Mouse (Mus musculus) liver, embryonic 13.5 days (tissue): ENCODE results near the gene Tbc1d21. TPM values are rescaled to one million over a fixed set of nuclear protein-coding genes. Genes with fewer than 3 reads are reported as not detected.

Experiments
- ATAC-seq: fragments of 200-750 bp; cut with Nextera tagmentation; 2 replicates; pipeline ENCODE4 v1.8.0; 2017; ENCODE audit warnings: low read depth, mild to moderate bottlenecking, moderate number of reproducible peaks, moderate library complexity
- DNase-seq: peaks from one replicate; pipeline ENCODE4 v3.0.0; 2022
- H3K27ac ChIP-seq: fragments of 300-500 bp; sonication (generic); 2 replicates; pipeline ENCODE4 v1.5.1; 2015; ENCODE audit warnings: moderate library complexity, mild to moderate bottlenecking, inconsistent platforms
- H3K27me3 ChIP-seq: fragments of 300-500 bp; sonication (generic); 2 replicates; pipeline ENCODE4 v1.6.1; 2015; ENCODE audit warnings: mild to moderate bottlenecking, inconsistent platforms
- H3K36me3 ChIP-seq: fragments of 300-500 bp; sonication (generic); 2 replicates; pipeline ENCODE4 v1.6.1; 2015; ENCODE audit warnings: mild to moderate bottlenecking, inconsistent platforms
- H3K4me1 ChIP-seq: fragments of 300-500 bp; sonication (generic); replicated peaks from 2 replicates; pipeline ENCODE4 v1.6.1; 2015; ENCODE audit warnings: inconsistent platforms
- H3K4me2 ChIP-seq: fragments of 300-500 bp; sonication (generic); 2 replicates; pipeline ENCODE4 v1.6.1; 2015; ENCODE audit warnings: inconsistent platforms, mild to moderate bottlenecking, moderate library complexity
- H3K4me3 ChIP-seq: fragments of 300-500 bp; sonication (generic); replicated peaks from 2 replicates; pipeline ENCODE4 v1.5.1; 2015; ENCODE audit warnings: mild to moderate bottlenecking, inconsistent platforms
- H3K9ac ChIP-seq: fragments of 300-500 bp; sonication (generic); 2 replicates; pipeline ENCODE4 v1.6.1; 2015; ENCODE audit warnings: mild to moderate bottlenecking, inconsistent platforms
- H3K9me3 ChIP-seq: fragments of 300-500 bp; sonication (generic); replicated peaks from 2 replicates; pipeline ENCODE4 v1.6.1; 2016; ENCODE audit warnings: inconsistent platforms
- WGBS: fragments of 180-500 bp; shearing (Covaris S2); methylation state at CpG from one replicate; pipeline ENCODE4 v1.1.7; 2015; ENCODE audit not compliant: insufficient replicate concordance; 5-methylcytosine and 5-hydroxymethylcytosine counted together
- polyA plus RNA-seq: library from polyadenylated mRNA; unstranded; fragments of >200 nt; fragmentation: Nextera tagmentation; extraction: Ambion mirVana; gene quantifications from 2 replicates; pipeline ENCODE4 v1.2.1, GENCODE M21; 2015

Gene Tbc1d21
- polyA plus RNA-seq: not detected in 2 replicates

- no peaks in the 10 kb centered on the region for H3K4me1 ChIP-seq
- H3K4me3 ChIP-seq: no peak within 1 kb of the TSS
Observed at GRCm38 (mm10) chr9:58370355-58370754, at the start of gene Tbc1d21. TSS of gene Tbc1d21 (minus strand) at chr9:58370455.

GRCm38 (mm10) chr9:58411556-58411955, 41.3 kb upstream of the Tbc1d21 start:
- no peak overlapping the region for H3K4me3 ChIP-seq
- H3K27ac ChIP-seq: no peak overlapping the region
- no peak for DNase-seq
- ATAC-seq: no peak
- no peaks in the 10 kb centered on the region for H3K4me1 ChIP-seq
- H3K9me3 ChIP-seq: no peaks in the 10 kb centered on the region
- H3K4me2 ChIP-seq: no peak overlapping the region
- H3K27me3 ChIP-seq: no peaks in the 10 kb centered on the region
- H3K9ac ChIP-seq: no peak overlapping the region
- no peaks in the 10 kb centered on the region for H3K36me3 ChIP-seq
- WGBS: 61% methylated on average over 9 of the region's 9 CpGs

More at GRCm38 (mm10) chr9:58370355-58370754, at the start of gene Tbc1d21:
- Histone ChIP-seq H3K4me2 (no peak within 1 kb of the TSS), H3K36me3 (no peaks in the 10 kb centered on the region), H3K9me3 (no peaks in the 10 kb centered on the region), H3K27me3 (no peaks in the 10 kb centered on the region), H3K27ac (no peak within 1 kb of the TSS), H3K9ac (no peak within 1 kb of the TSS)
- ATAC-seq: no peak
- WGBS: 86% methylated on average over 1 of the region's 1 CpGs
- DNase-seq: no peak

GRCm38 (mm10) chr9:58410057-58410735, 39.9 kb upstream of the Tbc1d21 start:
- DNase-seq: no peak
- H3K27ac ChIP-seq: no peak overlapping the region
- no peaks in the 10 kb centered on the region for H3K9me3 ChIP-seq
- H3K4me2 ChIP-seq: no peak overlapping the region
- no peak for ATAC-seq
- WGBS: 51% methylated on average over 4 of the region's 4 CpGs
- H3K4me1 ChIP-seq: no peaks in the 10 kb centered on the region
- H3K36me3 ChIP-seq: no peaks in the 10 kb centered on the region
- no peaks in the 10 kb centered on the region for H3K27me3 ChIP-seq
- H3K4me3 ChIP-seq: no peak overlapping the region
- no peak overlapping the region for H3K9ac ChIP-seq

GRCm38 (mm10) chr9:58409247-58409646, 39.0 kb upstream of the Tbc1d21 start:
- no peak for DNase-seq
- H3K27me3 ChIP-seq: no peaks in the 10 kb centered on the region
- no peak overlapping the region for H3K4me3 ChIP-seq
- H3K4me1 ChIP-seq: no peaks in the 10 kb centered on the region
- ATAC-seq: no peak
- no peak overlapping the region for H3K9ac ChIP-seq
- no peak overlapping the region for H3K27ac ChIP-seq
- 43% methylated on average over 2 of the region's 2 CpGs for WGBS
- H3K4me2 ChIP-seq: no peak overlapping the region
- H3K36me3 ChIP-seq: no peaks in the 10 kb centered on the region
- H3K9me3 ChIP-seq: no peaks in the 10 kb centered on the region

GRCm38 (mm10) chr9:58404412-58404811, 34.2 kb upstream of the Tbc1d21 start:
- DNase-seq (no peak), ATAC-seq (no peak)
- no peak overlapping the region for H3K4me3 ChIP-seq
- no peaks in the 10 kb centered on the region for H3K9me3 ChIP-seq
- no peak overlapping the region for H3K9ac ChIP-seq
- H3K4me2 ChIP-seq: no peak overlapping the region
- H3K27ac ChIP-seq: no peak overlapping the region
- no peaks in the 10 kb centered on the region for H3K4me1 ChIP-seq
- no peaks in the 10 kb centered on the region for H3K36me3 ChIP-seq
- no peaks in the 10 kb centered on the region for H3K27me3 ChIP-seq
- 26% methylated on average over 4 of the region's 4 CpGs for whole genome bisulfite sequencing

- Histone ChIP-seq H3K27ac (no peak overlapping the region), H3K4me3 (no peak overlapping the region), H3K27me3 (no peaks in the 10 kb centered on the region), H3K4me1 (no peaks in the 10 kb centered on the region), H3K36me3 (no peaks in the 10 kb centered on the region), H3K9ac (no peak overlapping the region), H3K9me3 (no peaks in the 10 kb centered on the region), H3K4me2 (no peak overlapping the region)
- no peak for ATAC-seq
- no peak for DNase-seq
- WGBS: 53% methylated on average over 6 of the region's 6 CpGs
Observed at GRCm38 (mm10) chr9:58401371-58402082, 31.3 kb upstream of the Tbc1d21 start.

GRCm38 (mm10) chr9:58399609-58400008, 29.4 kb upstream of the Tbc1d21 start:
- WGBS: 17% methylated on average over 5 of the region's 5 CpGs
- no peak for DNase-seq
- H3K4me3 ChIP-seq: no peak overlapping the region
- no peaks in the 10 kb centered on the region for H3K36me3 ChIP-seq
- no peak overlapping the region for H3K9ac ChIP-seq
- no peaks in the 10 kb centered on the region for H3K27me3 ChIP-seq
- H3K27ac ChIP-seq: no peak overlapping the region
- ATAC-seq: no peak
- H3K9me3 ChIP-seq: no peaks in the 10 kb centered on the region
- no peaks in the 10 kb centered on the region for H3K4me1 ChIP-seq
- H3K4me2 ChIP-seq: no peak overlapping the region

GRCm38 (mm10) chr9:58394605-58395004, 24.4 kb upstream of the Tbc1d21 start:
- H3K4me2 ChIP-seq: no peak overlapping the region
- H3K4me1 ChIP-seq: no peaks in the 10 kb centered on the region
- no peak overlapping the region for H3K4me3 ChIP-seq
- H3K27me3 ChIP-seq: peaks cover 3% of the 10 kb centered on the region; the same call in 1 of the 2 replicates
- H3K9me3 ChIP-seq: no peaks in the 10 kb centered on the region
- H3K27ac ChIP-seq: no peak overlapping the region
- ATAC-seq (no peak), DNase-seq (no peak)
- H3K9ac ChIP-seq: no peak overlapping the region
- WGBS: 55% methylated on average over 8 of the region's 8 CpGs
- H3K36me3 ChIP-seq: no peaks in the 10 kb centered on the region

- ATAC-seq: no peak
Observed at GRCm38 (mm10) chr9:58393875-58394274, 23.6 kb upstream of the Tbc1d21 start.

GRCm38 (mm10) chr9:58388381-58388780, 18.1 kb upstream of the Tbc1d21 start:
- DNase-seq (no peak), ATAC-seq (no peak)
- WGBS: 51% methylated on average over 3 of the region's 3 CpGs
- Histone ChIP-seq H3K27ac (no peak overlapping the region), H3K4me3 (no peak overlapping the region), H3K4me2 (no peak overlapping the region), H3K36me3 (no peaks in the 10 kb centered on the region), H3K4me1 (no peaks in the 10 kb centered on the region), H3K9me3 (no peaks in the 10 kb centered on the region), H3K9ac (no peak overlapping the region), H3K27me3 (peaks cover 3% of the 10 kb centered on the region; the same call in 1 of the 2 replicates)

More at GRCm38 (mm10) chr9:58393875-58394274, 23.6 kb upstream of the Tbc1d21 start:
- peaks cover 3% of the 10 kb centered on the region; the same call in 1 of the 2 replicates for H3K27me3 ChIP-seq
- no peaks in the 10 kb centered on the region for H3K36me3 ChIP-seq
- no peak overlapping the region for H3K27ac ChIP-seq
- H3K4me3 ChIP-seq: no peak overlapping the region
- DNase-seq: no peak
- H3K9me3 ChIP-seq: no peaks in the 10 kb centered on the region
- 20% methylated on average over 1 of the region's 1 CpGs for WGBS
- H3K4me1 ChIP-seq: no peaks in the 10 kb centered on the region
- H3K9ac ChIP-seq: no peak overlapping the region
- no peak overlapping the region for H3K4me2 ChIP-seq

GRCm38 (mm10) chr9:58378878-58379277, 8.6 kb upstream of the Tbc1d21 start:
- ATAC-seq: no peak
- H3K4me3 ChIP-seq: no peak overlapping the region
- H3K4me2 ChIP-seq: no peak overlapping the region
- DNase-seq: no peak
- H3K36me3 ChIP-seq: no peaks in the 10 kb centered on the region
- WGBS: 20% methylated on average over 4 of the region's 4 CpGs
- H3K27me3 ChIP-seq: no peaks in the 10 kb centered on the region
- no peaks in the 10 kb centered on the region for H3K9me3 ChIP-seq
- no peaks in the 10 kb centered on the region for H3K4me1 ChIP-seq
- H3K9ac ChIP-seq: no peak overlapping the region
- no peak overlapping the region for H3K27ac ChIP-seq
